Mouse (Mus musculus) skeletal muscle tissue, adult 2 months (tissue): ENCODE measurements around the gene Mtmr3.

ENCODE experiments used
- DNase-seq: peaks from one replicate; pipeline ENCODE4 v3.0.0-alpha.2; 2012; ENCODE audit warnings: low read depth, low spot score

The Mtmr3 gene

DNA sequence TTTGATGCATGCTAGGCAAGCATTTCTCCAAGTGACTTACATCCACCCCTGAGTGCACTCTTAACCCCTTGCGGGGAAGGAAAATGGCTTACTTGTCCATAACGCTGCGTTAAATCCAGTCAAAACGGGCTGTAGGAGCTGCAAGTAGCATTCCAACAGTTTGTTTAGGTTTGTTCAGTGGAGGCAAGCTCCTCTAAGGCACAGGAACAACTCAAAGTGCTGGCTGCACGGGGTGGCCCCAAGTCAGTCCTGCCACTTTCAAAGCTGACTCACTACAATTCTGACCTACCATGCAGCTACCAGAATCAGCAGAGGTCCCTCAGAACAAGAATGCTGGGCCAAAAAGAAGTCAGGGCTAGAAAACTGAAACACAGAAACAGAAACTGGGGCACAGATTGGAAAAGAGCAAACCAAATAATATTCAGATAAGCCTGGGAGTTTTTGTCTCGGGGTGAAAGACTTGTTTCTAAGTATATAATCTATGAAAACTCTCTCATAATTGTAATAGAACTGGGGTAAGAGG is 72.5 kb downstream of the Mtmr3 start:
- no peak for DNase-seq

DNA sequence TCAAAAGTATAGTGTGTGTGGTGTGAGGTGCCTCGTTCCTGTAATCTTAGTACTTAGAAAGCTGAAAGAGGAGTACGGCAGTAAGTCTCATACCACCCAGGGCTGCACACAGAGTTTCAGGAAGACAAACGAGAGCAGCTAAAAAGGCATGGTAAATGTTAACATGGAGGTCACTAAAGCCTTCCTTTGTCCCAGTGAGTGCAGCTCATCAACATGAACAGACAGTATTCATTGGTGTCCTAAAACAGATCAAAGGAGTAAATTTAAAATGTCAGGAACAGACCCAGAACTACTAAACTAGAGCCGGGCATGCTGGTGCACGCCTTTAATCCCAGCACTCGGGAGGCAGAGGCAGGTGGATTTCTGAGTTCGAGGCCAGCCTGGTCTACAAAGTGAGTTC is 75.7 kb downstream of the Mtmr3 start:
- DNase-seq = no peak

DNA sequence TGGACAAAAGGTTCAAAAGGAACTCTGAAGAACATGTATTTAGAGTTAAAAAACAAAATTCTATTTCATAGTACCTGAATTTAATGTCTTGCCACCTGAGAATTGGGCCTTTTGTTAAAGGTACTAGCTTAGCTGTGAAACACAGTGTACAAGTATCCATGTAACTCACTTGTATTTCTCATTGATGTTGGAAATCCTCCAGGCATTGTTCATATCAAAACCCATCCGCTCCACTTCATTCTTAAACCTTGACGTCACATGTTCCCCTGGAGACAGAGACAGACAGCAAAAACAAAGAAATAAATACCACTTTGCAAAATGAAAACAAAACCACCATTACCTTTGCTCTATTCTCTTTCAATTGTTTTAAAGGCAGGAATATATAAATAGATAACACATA is 87.2 kb downstream of the Mtmr3 start:
- DNase-seq = peak; percentile 30

DNA sequence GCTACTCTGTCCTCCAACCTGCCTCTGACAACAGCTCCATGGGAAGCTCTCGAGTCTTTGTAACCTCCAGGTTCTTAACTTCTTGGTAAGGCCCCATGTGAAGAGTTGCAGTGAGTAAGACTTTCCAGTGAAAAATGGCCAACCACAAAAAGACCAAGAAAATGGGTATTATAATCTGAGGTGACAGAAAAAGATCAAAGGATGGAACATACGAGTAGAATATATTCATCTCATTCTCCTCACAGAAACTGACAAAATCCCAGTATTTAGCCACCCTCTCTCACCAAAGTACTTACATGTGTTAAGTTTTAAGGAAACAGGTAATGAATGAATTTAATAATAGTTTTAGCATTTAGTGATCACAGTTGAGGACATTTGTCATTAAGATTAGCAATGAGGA is 88.2 kb downstream of the Mtmr3 start:
- no peak for DNase-seq

DNA sequence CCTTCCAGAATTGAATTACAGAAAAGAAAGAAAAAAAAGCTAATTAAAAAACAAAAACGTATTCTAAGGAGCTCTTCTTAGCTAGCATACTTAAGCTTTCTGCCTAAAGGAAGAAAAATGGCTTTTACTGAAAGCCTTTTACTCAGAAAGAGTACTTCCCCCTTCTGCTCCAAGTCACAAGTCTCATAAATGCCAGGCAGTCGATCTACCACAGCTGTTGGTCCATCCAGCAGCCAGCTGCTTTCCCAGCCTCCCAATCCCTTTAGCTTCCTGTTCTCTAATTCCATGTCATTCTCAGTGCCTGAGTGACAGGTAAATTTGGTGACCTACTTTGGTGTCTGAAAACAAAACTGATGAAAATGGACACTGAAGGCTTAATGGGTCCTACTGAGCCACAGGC is 92.5 kb downstream of the Mtmr3 start:
- no peak for DNase-seq

GRCm38 (mm10) chr11:4500826-4501225 is 93.8 kb downstream of the Mtmr3 start:
- DNase-seq = no peak

DNA sequence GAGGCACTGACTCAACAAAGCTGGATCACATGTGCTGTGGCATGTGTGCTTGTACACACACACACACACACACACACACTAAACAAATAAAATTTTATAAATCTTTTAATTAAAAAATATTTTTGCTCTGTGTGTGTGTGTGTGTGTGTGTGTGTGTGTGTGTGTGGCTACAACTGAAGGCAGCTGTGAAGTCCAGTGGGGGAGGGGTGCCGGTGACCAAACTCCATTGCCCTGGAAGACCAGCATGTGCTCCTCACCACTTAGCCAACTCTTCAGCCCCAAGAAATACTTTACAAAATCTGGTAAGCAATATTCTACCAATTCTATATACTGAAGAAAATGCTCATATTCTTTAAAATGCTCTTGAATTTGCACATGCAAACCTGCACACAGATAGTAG is 94.4 kb downstream of the Mtmr3 start:
- DNase-seq = no peak

DNA sequence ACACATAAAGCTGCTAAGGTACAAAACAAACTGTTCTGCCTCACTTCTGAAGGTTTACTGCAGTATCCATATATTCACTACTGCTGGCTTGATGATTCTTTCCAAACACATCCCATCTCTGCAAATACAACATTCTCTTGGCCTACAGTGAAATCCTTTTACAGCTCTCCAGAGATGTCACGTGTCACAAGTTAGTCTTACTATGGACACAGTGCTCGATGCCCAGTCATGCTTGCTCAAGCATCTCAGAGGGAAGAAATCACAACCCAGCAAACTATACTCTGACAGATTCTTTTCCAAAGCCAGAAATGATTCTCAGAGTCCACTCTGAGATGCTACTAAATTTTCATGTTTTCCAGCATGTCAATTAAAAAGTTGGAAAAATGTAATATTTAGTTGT is 95.2 kb downstream of the Mtmr3 start:
- DNase-seq = no peak

DNA sequence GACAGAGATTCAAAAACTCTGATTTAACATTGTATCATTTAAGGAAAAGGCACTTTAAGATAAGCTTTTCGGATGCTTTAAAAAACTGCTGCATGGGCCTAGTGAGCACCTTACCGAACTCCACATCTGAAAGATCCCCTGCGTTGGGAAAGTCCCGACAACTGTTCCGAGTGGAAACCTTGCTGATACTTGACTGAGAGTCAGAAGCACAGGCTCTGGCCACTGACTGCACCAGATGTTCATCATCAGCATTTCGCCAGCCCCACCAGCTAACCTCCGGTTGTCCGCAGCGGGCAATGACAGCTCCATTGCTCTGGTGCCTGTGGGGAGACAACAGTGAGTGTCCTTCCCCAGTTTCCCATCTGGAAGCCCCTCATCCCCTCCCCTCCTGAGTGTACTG is 95.9 kb downstream of the Mtmr3 start:
- DNase-seq = no peak

DNA sequence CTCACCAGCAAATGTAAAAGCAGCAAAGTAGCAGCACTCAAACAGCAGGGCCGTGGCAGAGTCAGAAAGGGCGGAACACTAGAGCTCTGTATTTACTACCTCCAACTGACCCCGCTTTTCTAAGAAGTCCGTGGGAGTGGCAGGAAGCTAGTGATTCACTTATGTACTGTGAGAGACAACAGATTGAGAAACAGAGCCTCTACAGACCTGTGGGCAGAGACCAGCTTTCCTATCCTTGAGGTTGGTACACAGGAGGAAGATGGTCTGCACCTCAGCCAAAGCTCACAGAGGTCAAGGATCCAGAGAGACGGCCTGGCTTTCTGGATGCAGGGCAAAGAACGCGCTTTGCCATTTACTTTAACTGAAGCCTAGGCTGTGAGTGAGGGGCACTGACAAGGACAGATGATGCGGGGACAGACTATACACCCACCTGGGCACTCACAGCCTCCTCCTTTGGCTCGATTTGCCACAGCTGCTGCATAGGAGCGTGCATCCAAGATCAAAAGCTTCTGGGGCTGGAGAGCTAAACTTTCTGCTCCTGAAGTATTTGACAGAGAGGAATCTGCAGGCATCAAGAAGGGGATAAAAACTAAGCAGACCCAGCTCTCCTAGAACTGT is 97.1 kb downstream of the Mtmr3 start:
- DNase-seq = no peak

- DNase-seq = no peak
Observed at GRCm38 (mm10) chr11:4495021-4495540, 99.6 kb downstream of the Mtmr3 start.

GRCm38 (mm10) chr11:4489207-4489606 is 105.5 kb downstream of the Mtmr3 start:
- no peak for DNase-seq

GRCm38 (mm10) chr11:4488798-4489197 is 105.9 kb downstream of the Mtmr3 start:
- DNase-seq = no peak

DNA sequence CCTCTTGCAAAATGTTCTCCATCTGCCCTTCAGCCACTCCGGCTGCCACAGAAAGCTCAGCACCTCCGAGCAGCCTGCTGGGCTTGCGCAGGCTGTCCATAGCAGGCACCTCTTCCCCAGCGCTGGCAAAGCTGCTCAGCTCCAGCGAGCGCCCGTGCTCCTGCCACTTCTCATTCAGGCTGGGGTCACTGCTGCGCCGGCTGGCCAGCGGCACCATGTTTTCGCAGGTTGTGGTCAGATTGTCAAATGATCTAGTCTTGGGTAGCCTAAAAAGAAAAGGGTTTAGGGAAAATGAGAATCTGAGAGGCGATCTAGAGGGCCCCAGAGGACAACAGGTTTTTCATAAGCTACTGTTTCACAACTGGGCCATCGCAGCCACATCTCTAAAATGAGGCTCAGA is 106.3 kb downstream of the Mtmr3 start:
- DNase-seq = no peak

DNA sequence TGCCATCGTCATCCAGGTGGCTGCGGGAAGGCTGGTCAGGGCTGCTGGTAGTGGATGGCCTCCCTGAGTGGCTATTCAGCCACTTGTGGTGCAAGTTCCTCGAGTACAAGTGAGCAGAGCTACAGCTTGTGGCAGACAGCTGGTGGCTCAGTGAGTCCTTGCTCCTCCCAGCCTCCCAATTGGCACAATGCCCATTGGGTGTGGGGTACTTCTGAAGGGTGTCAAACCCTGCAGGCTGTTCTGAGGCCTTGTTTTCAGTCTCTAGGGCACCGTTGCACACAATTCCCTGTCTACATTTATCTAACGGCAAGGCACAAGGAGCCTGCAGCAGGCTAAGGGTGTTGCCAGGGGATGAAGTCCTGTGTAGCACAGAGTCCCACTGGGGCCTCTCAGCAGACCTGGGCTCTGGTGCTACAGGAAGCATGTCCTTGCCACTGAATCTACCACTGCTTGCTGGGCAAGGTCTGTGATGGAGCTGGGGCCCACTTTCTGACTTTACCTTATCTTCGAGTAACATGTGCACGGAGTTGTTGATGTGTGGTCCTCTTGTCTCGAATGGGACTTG is 107.2 kb downstream of the Mtmr3 start:
- DNase-seq = peak; percentile 18

DNA sequence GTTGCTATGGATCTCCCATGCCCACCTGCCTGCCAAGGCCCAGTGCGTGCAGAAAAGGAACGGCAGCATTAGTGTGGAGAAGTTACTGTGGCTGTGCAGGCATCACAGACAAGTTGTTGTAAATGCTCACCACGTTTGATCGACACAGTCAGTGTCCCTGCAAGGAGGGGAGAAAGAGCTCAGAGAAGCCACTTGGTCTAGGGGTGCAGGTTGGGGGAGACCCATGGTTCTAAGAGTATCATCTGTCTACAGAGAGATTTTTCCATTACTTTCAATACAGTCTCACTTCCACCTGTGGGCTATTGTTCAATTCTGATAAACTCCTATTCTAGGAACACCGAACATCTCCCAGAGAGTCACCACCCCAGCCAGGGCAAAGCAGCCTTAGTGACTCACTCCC is 110.1 kb downstream of the Mtmr3 start:
- no peak for DNase-seq

DNA sequence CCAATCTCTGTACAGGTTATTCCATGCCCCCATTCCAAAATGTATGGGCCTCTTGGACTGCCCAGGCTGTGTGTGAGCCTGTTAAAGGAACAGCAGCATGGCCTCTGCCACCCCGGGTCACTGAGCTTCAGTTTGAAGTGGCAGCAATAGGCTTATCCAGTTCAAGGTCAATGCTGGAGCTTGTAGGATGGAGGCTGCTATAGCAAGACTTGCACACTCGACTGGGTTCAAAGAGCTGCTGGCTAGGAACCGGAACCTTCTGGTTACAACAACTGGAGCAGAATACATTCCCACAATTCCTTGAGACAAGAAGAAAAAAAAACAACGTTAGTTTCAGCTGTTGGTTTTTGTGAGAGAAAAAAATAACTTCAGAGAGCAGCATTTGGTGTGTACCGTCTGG is 112.0 kb downstream of the Mtmr3 start:
- DNase-seq = no peak

DNA sequence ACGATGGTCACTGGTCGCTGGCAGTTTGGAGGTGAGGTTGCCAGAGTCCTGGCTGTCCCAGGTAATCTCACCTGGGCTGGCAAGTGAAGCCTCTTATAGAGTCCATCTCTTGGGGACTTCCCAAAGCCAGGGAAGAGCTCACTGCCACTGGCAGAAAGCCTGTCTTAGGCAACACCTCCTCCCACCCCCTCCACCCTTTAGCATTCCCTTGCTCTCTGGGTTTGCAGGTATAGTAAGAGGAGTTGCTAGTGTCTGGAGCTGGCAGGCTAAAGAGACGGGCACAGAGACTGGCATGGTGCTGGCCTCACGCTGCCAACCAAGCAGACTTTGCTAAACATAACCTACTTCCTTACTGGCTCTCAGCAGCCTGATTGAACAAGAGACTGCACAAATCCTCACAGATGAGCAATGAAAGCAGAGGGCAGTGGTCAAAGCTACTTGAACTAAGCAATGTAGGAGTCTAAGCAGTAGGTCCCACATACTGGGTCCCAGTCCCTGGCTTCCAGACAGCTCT is 118.4 kb downstream of the Mtmr3 start:
- DNase-seq = no peak

- DNase-seq = no peak
Observed at GRCm38 (mm10) chr11:4472464-4473179, 122.0 kb downstream of the Mtmr3 start.

GRCm38 (mm10) chr11:4471734-4472133 is 122.9 kb downstream of the Mtmr3 start:
- no peak for DNase-seq

GRCm38 (mm10) chr11:4471251-4471650 is 123.4 kb downstream of the Mtmr3 start:
- no peak for DNase-seq

GRCm38 (mm10) chr11:4469091-4469490 is 125.6 kb downstream of the Mtmr3 start:
- no peak for DNase-seq

DNA sequence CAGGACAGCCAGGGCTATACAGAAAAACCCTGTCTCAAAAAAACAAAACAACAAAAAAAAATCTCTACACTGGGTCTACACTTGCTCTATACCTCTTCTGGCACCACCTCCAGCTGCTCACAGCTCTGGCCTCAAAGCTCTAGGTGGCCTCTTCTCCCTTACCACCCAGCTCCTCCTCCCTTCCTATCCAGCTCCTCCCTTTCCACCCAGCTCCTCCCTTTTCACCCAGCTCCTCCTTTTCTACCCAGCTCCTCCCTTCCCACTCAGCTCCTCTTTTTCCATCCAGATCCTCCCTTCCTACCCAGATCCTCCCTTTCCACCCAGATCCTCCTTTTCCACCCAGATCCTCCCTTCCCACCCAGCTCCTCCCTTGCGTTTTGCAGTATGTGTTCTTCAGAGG is 127.2 kb downstream of the Mtmr3 start:
- DNase-seq = no peak
